Mouse (Mus musculus) embryonic fibroblast, embryonic 13.5 days (primary cell): ENCODE measurements around the gene Evi2a.

Source experiments
- CTCF ChIP-seq: IDR thresholded peaks from 2 replicates; pipeline ENCODE4 v1.5.1; 2011; ENCODE audit warnings: mild to moderate bottlenecking, control low read depth, low read length, moderate library complexity, borderline replicate concordance; ENCODE audit not compliant: insufficient read depth
- POLR2A ChIP-seq: IDR thresholded peaks from 2 replicates; pipeline ENCODE4 v1.6.1; 2011; ENCODE audit warnings: low read depth, mild to moderate bottlenecking, control low read depth, low read length, moderate library complexity

GRCm38 (mm10) chr11:79577741-79578140, 47.3 kb upstream of the Evi2a start:
- no peak for TF ChIP-seq CTCF
- TF ChIP-seq POLR2A, result no peak
